In the genomic region with DNA sequence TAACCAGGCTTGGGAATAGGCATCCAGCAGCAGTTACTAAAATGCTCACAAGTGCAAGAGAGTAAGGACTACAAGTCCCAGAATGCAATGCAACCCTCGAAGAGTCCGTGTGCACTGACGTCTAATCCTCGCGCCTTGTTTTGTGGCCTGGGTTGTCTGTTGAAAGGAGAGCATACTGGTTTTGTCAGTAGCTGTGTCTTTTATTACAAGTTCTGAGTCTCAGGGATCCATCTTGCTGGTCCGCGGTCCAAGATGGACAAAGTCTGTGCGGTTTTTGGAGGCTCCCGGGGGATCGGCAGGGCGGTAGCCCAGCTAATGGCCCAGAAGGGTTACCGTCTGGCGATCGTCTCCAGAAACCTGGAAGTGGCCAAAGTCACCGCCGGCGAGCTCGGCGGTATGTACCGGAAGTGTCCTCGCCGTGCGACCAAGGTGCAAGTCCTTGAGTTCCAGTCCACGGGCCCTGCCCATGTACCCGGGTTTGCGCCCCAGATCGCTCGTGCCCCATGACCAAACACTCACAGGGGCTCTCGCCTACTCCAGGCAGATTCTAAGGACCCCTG, we compare ENCODE assay signal across 8 mouse cellular contexts. TPM values are rescaled to one million over a fixed set of nuclear protein-coding genes. Genes with fewer than 3 reads are reported as not detected.
DNase-seq lines count a peak whose midpoint lies in the region; ATAC-seq and TF ChIP-seq lines count a peak whose summit lies in the region.

Gene Cbr4, plus strand, starts transcription at position 138 of the 560 bp plus-strand sequence.

- H3K4me3 ChIP-seq in embryonic facial prominence, embryonic 14.5 days (ENCODE audit: low read depth, low read length): peak within 1 kb of the TSS; percentile 81
- peak within 1 kb of the TSS; percentile 81 for H3K4me3 ChIP-seq in heart, adult 2 months
- peak within 1 kb of the TSS; percentile 60 for H3K4me3 ChIP-seq in limb, embryonic 13.5 days
- H3K4me3 ChIP-seq in midbrain, embryonic 16.5 days (ENCODE audit: low read depth, low read length): peak within 1 kb of the TSS; percentile 81

- peak; percentile 68; the same call in 1 of the 2 replicates for TF ChIP-seq EP300 in heart, adult 2 months (IDR thresholded peaks at IDR 0.05; ENCODE audit: insufficient read depth, low read depth, low read length)

- peak; percentile 97 for DNase-seq in 3T3-L1 (ENCODE audit: low read depth, low spot score)
- DNase-seq in adrenal gland, postnatal 4 days (ENCODE audit: low spot score in 2 of 2): peak; percentile 44 to 69
- DNase-seq in embryonic facial prominence, embryonic 14.5 days (ENCODE audit: low spot score): peak; percentile 99
- peak; percentile 84 to 89 for DNase-seq in heart, adult 2 months
- DNase-seq in kidney, adult 8-10 months: peak; percentile 86 to 88
- peak; percentile 73 to 88 for DNase-seq in spleen, postnatal 10 days (ENCODE audit: low spot score in 2 of 2)

- no peaks in the 10 kb centered on the region for H3K27me3 ChIP-seq in embryonic facial prominence, embryonic 14.5 days (replicated peaks; ENCODE audit: control insufficient read depth, insufficient read depth, low read length)
- no peaks in the 10 kb centered on the region for H3K27me3 ChIP-seq in heart, adult 2 months (ENCODE audit: control insufficient read depth, insufficient read depth, low read length)
- H3K27me3 ChIP-seq in limb, embryonic 13.5 days: no peaks in the 10 kb centered on the region
- H3K27me3 ChIP-seq in midbrain, embryonic 16.5 days (ENCODE audit: control insufficient read depth, insufficient read depth, low read depth, low read length): no peaks in the 10 kb centered on the region

- peaks cover 5% of the 10 kb centered on the region; the same call in 1 of the 2 replicates for H3K4me1 ChIP-seq in embryonic facial prominence, embryonic 14.5 days (ENCODE audit: control insufficient read depth, insufficient read depth, low read length)
- H3K4me1 ChIP-seq in heart, adult 2 months (ENCODE audit: control insufficient read depth, insufficient read depth, low read length): peaks cover 4% of the 10 kb centered on the region
- H3K4me1 ChIP-seq in limb, embryonic 13.5 days: peaks cover 7% of the 10 kb centered on the region
- H3K4me1 ChIP-seq in midbrain, embryonic 16.5 days (ENCODE audit: control insufficient read depth, insufficient read depth, low read length): peaks cover 11% of the 10 kb centered on the region

- intact Hi-C loops in heart, adult 2 months (cut with DNase I): loop anchor here (1.0 to 5.0 kb wide), 3 partner anchors 29 to 505 kb away; partner anchors contain the start of genes Clcn3 and Sh3rf1

- WGBS in embryonic facial prominence, embryonic 14.5 days: under 1% methylated on average over 29 of the region's 29 CpGs
- 5% methylated on average over 29 of the region's 29 CpGs for WGBS in heart, adult 2 months
- 2% methylated on average over 29 of the region's 29 CpGs for WGBS in limb, embryonic 13.5 days
- under 1% methylated on average over 29 of the region's 29 CpGs for WGBS in midbrain, embryonic 16.5 days

- peak; percentile 92 for TF ChIP-seq POLR2A in heart, adult 2 months (IDR thresholded peaks at IDR 0.05; ENCODE audit: insufficient read depth, low read depth, low read length)

- H3K79me2 ChIP-seq in heart, adult 2 months (replicated peaks; ENCODE audit: control insufficient read depth, insufficient read depth, low read length): no peaks in the 10 kb centered on the region

- H3K4me2 ChIP-seq in embryonic facial prominence, embryonic 14.5 days (ENCODE audit: low read depth, low read length): peak within 1 kb of the TSS; percentile 78
- peak within 1 kb of the TSS; percentile 75 for H3K4me2 ChIP-seq in limb, embryonic 13.5 days (replicated peaks)
- peak within 1 kb of the TSS; percentile 86 for H3K4me2 ChIP-seq in midbrain, embryonic 16.5 days (ENCODE audit: low read length)

- TF ChIP-seq CTCF in heart, adult 2 months (IDR thresholded peaks at IDR 0.05): peak; percentile 10; the same call in 1 of the 2 replicates

- no peaks in the 10 kb centered on the region for H3K9me3 ChIP-seq in embryonic facial prominence, embryonic 14.5 days (ENCODE audit: control insufficient read depth, low read length)
- H3K9me3 ChIP-seq in limb, embryonic 13.5 days: no peaks in the 10 kb centered on the region
- no peaks in the 10 kb centered on the region for H3K9me3 ChIP-seq in midbrain, embryonic 16.5 days (replicated peaks; ENCODE audit: control insufficient read depth, low read length, poor library complexity, severe bottlenecking)

- ATAC-seq in embryonic facial prominence, embryonic 14.5 days (ENCODE audit: low read depth): peak; percentile 96
- peak; percentile 95 for ATAC-seq in limb, embryonic 13.5 days (ENCODE audit: low FRiP score, low read depth)
- ATAC-seq in midbrain, embryonic 16.5 days: peak; percentile 97

- H3K36me3 ChIP-seq in embryonic facial prominence, embryonic 14.5 days (ENCODE audit: control insufficient read depth, insufficient read depth, low read length): peaks cover 6% of the 10 kb centered on the region; the same call in 1 of the 2 replicates
- no peaks in the 10 kb centered on the region for H3K36me3 ChIP-seq in heart, adult 2 months (ENCODE audit: control insufficient read depth, insufficient read depth, low read length)
- H3K36me3 ChIP-seq in limb, embryonic 13.5 days: peaks cover 6% of the 10 kb centered on the region; the same call in 1 of the 2 replicates
- H3K36me3 ChIP-seq in midbrain, embryonic 16.5 days (ENCODE audit: control insufficient read depth, insufficient read depth, low read length): no peaks in the 10 kb centered on the region

- peak within 1 kb of the TSS; percentile 93 for H3K9ac ChIP-seq in embryonic facial prominence, embryonic 14.5 days (ENCODE audit: low read depth, low read length)
- H3K9ac ChIP-seq in heart, adult 2 months (ENCODE audit: low read depth, low read length): peak within 1 kb of the TSS; percentile 92
- H3K9ac ChIP-seq in limb, embryonic 13.5 days: peak within 1 kb of the TSS; percentile 77
- peak within 1 kb of the TSS; percentile 86 for H3K9ac ChIP-seq in midbrain, embryonic 16.5 days (ENCODE audit: low read depth, low read length)

- H3K27ac ChIP-seq in embryonic facial prominence, embryonic 14.5 days (replicated peaks; ENCODE audit: low read depth, low read length): peak within 1 kb of the TSS; percentile 97
- peak within 1 kb of the TSS; percentile 93 for H3K27ac ChIP-seq in heart, adult 2 months
- H3K27ac ChIP-seq in limb, embryonic 13.5 days: peak within 1 kb of the TSS; percentile 93
- H3K27ac ChIP-seq in midbrain, embryonic 16.5 days (ENCODE audit: low read length): peak within 1 kb of the TSS; percentile 96

RNA-seq across cellular contexts. Expression of gene Cbr4, which starts in this region (rescaled TPM):
- total RNA-seq in adrenal gland, postnatal 4 days (2021): 10 to 100 TPM; 54.6 to 65.9 TPM
- 30.9 and 31.3 TPM in 2 replicates for polyA plus RNA-seq in embryonic facial prominence, embryonic 14.5 days (2014; fragmentation: Nextera tagmentation; extraction: Ambion mirVana)
- total RNA-seq in heart, adult 2 months (2021): 10 to 100 TPM; 70.8 to 77.2 TPM
- 25.8 and 55.0 TPM in 2 replicates for polyA plus RNA-seq in heart, adult 2 months (2012; rRNA removed)
- polyA plus RNA-seq in limb, embryonic 13.5 days (2015; fragmentation: Nextera tagmentation; extraction: Ambion mirVana): 30.9 and 31.4 TPM in 2 replicates
- 17.4 and 20.4 TPM in 2 replicates for polyA plus RNA-seq in midbrain, embryonic 16.5 days (2015; fragmentation: Nextera tagmentation; extraction: Ambion mirVana)

Comparison
In these comparisons a context has a peak if more than half of its experiments do, and no peak if none do; other contexts are left out.
1. Peak in every context shown above with its lines: DNase-seq, ATAC-seq, H3K4me3 ChIP-seq and H3K27ac ChIP-seq.